Comparison of ENCODE assay signal across 8 mouse cellular contexts in genomic region chr1:180904039-180904814, GRCm38 (mm10). TPM values are rescaled to one million over a fixed set of nuclear protein-coding genes. Genes with fewer than 3 reads are reported as not detected.
DNase-seq lines count a peak whose midpoint lies in the region; ATAC-seq and TF ChIP-seq lines count a peak whose summit lies in the region.

Gene Pycr2, plus strand, starts transcription at chr1:180904293.

- DNase-seq in gastrocnemius, adult 8-10 months (ENCODE audit: low spot score in 2 of 2), result peak; percentile 86 to 89
- DNase-seq in induced T-regulatory cell, adult 2 months (ENCODE audit: low read depth), result peak; percentile 96
- peak; percentile 81 to 95 for DNase-seq in left cerebral cortex, adult 9 months (ENCODE audit: low spot score in 2 of 2)
- peak; percentile 94 for DNase-seq in right cerebral cortex, postnatal 14 days
- peak; percentile 87 to 93 for DNase-seq in urinary bladder, postnatal 36 days (ENCODE audit: low spot score in 2 of 2)

- H3K4me1 ChIP-seq in cortical plate, adult 2 months (ENCODE audit: control insufficient read depth, insufficient read depth, low read length), result peaks cover 3% of the 10 kb centered on the region; the same call in 1 of the 2 replicates

- peak within 1 kb of the TSS; percentile 86 for H3K4me3 ChIP-seq in cortical plate, adult 2 months (ENCODE audit: insufficient read depth, low read length)

- TF ChIP-seq CTCF in cortical plate, adult 2 months (IDR thresholded peaks at IDR 0.05; ENCODE audit: extremely low read depth, insufficient read depth, low read length), result no peak

- peak; percentile 96 for ATAC-seq in activated CD4-positive, CD25-positive, alpha-beta regulatory T cell, adult 4 months
- ATAC-seq in megakaryocyte progenitor cell, adult 5-6 weeks (replicated peaks; ENCODE audit: poor library complexity), result peak; percentile 79

- TF ChIP-seq POLR2A in cortical plate, adult 2 months (IDR thresholded peaks at IDR 0.05; ENCODE audit: extremely low read depth, insufficient read depth, low read length), result peak; percentile 87

- 0 out of 2 replicates have a peak within 1 kb of the TSS, but pooled peaks have one; percentile 13 for H3K27ac ChIP-seq in cortical plate, adult 2 months (ENCODE audit: insufficient read depth, low read length)

RNA-seq across cellular contexts. Expression of gene Pycr2, which starts in this region (rescaled TPM):
- 10 to 100 TPM; 44.3 to 45.6 TPM for polyA plus RNA-seq in activated CD4-positive, CD25-positive, alpha-beta regulatory T cell, adult 4 months (2017; shearing (Covaris generic))
- 36.6 and 38.0 TPM in 2 replicates for polyA plus RNA-seq in cortical plate, adult 2 months (2012; rRNA removed)
- total RNA-seq in gastrocnemius, adult 8-10 months (2022), result 10 to 100 TPM in 3 of 4 experiments, 1 to 10 TPM in 1; 9.3 to 11.4 (median 10.8) TPM
- total RNA-seq in megakaryocyte progenitor cell, adult 5-6 weeks (2015), result 27.2 and 28.8 TPM in 2 replicates
- 22.4 and 26.3 TPM in 2 replicates for total RNA-seq in megakaryocyte progenitor cell, adult 5-6 weeks (2017)

Comparison
In these comparisons a context has a peak if more than half of its experiments do, and no peak if none do; other contexts are left out.
1. Peak in every context shown above with its lines: DNase-seq, ATAC-seq, H3K4me3 ChIP-seq and H3K27ac ChIP-seq.